Mouse (Mus musculus) lung, postnatal 0 days (tissue): ENCODE results near the gene Slc15a3.

ENCODE experiments used
- CTCF ChIP-seq: IDR thresholded peaks from 2 replicates; pipeline ENCODE4 v1.5.1; 2016; ENCODE audit warnings: antibody characterized with exemption, mild to moderate bottlenecking
- EP300 ChIP-seq: IDR thresholded peaks from 2 replicates; pipeline ENCODE4 v1.6.1; 2016; ENCODE audit warnings: antibody characterized with exemption, mild to moderate bottlenecking, control low read depth

- TF ChIP-seq EP300 (no peak), CTCF (no peak)
Observed at GRCm38 (mm10) chr19:10805661-10806285, 33.8 kb upstream of the Slc15a3 start.
